Mouse (Mus musculus) small intestine, adult 2 months (tissue): ENCODE data around the gene Incenp.

Source experiments
- CTCF ChIP-seq: fragments of 200-500 bp; IDR thresholded peaks from 2 replicates; pipeline ENCODE4 v1.5.1; 2012; ENCODE audit warnings: low read depth, mild to moderate bottlenecking, control low read depth, inconsistent platforms, low read length, moderate library complexity, mixed read lengths; ENCODE audit not compliant: insufficient replicate concordance, insufficient read length; ENCODE audit errors: extremely low read depth
- POLR2A ChIP-seq: fragments of 200-500 bp; IDR thresholded peaks from 2 replicates; pipeline ENCODE4 v1.6.1; 2012; ENCODE audit warnings: low read depth, mild to moderate bottlenecking, control low read depth, inconsistent platforms, low read length, moderate library complexity

- TF ChIP-seq CTCF: no peak
- TF ChIP-seq POLR2A: no peak
Observed at GRCm38 (mm10) chr19:9913784-9914183, 14.4 kb upstream of the Incenp start.
